Mouse (Mus musculus) frontal cortex, postnatal 36 days (tissue): Measurements from ENCODE around the gene Chrne.
A peak's percentile ranks its signal among the peaks of the same experiment; 100 is the strongest.

Experiments
- DNase-seq, 2 experiments: peaks; one replicate each; pipeline ENCODE4 v3.0.0; 2022; ENCODE audit warnings: low spot score in 2 of 2

The Chrne gene

GRCm38 (mm10) chr11:70652029-70652883 is 33.2 kb upstream of the Chrne start:
- no peak for DNase-seq

- DNase-seq: no peak
Measured at GRCm38 (mm10) chr11:70651391-70651790, 32.4 kb upstream of the Chrne start.

- no peak for DNase-seq
Measured at GRCm38 (mm10) chr11:70650322-70651175, 31.5 kb upstream of the Chrne start.

- no peak for DNase-seq
Measured at GRCm38 (mm10) chr11:70649185-70649734, 30.2 kb upstream of the Chrne start.

GRCm38 (mm10) chr11:70648512-70648911 is 29.5 kb upstream of the Chrne start:
- no peak for DNase-seq

- DNase-seq: no peak
Measured at GRCm38 (mm10) chr11:70647716-70648420, 28.9 kb upstream of the Chrne start.

- DNase-seq: peak; percentile 95 to 97
Measured at GRCm38 (mm10) chr11:70646691-70647650, 28.0 kb upstream of the Chrne start, which contains the start of the genes Rnf167 and Slc25a11. Gene Rnf167 (plus strand): TSS chr11:70647235. Gene Slc25a11 (minus strand): TSS chr11:70647479.

GRCm38 (mm10) chr11:70646259-70646555 is 27.2 kb upstream of the Chrne start:
- no peak for DNase-seq

- no peak for DNase-seq
Measured at GRCm38 (mm10) chr11:70645461-70646258, 26.6 kb upstream of the Chrne start.

GRCm38 (mm10) chr11:70644564-70645103 is 25.6 kb upstream of the Chrne start:
- no peak for DNase-seq

GRCm38 (mm10) chr11:70643051-70643450 is 24.0 kb upstream of the Chrne start:
- DNase-seq: no peak

GRCm38 (mm10) chr11:70641241-70641640 is 22.2 kb upstream of the Chrne start:
- DNase-seq: no peak

- no peak for DNase-seq
Measured at GRCm38 (mm10) chr11:70639976-70640375, 21.0 kb upstream of the Chrne start.

GRCm38 (mm10) chr11:70638714-70639278 is 19.8 kb upstream of the Chrne start, which contains the start of gene Gp1ba:
Gene Gp1ba (plus strand): TSS chr11:70639122.
- DNase-seq: no peak

GRCm38 (mm10) chr11:70638293-70638692 is 19.3 kb upstream of the Chrne start:
- no peak for DNase-seq

GRCm38 (mm10) chr11:70637764-70638163 is 18.7 kb upstream of the Chrne start:
- no peak for DNase-seq

GRCm38 (mm10) chr11:70635601-70636000 is 16.6 kb upstream of the Chrne start:
- DNase-seq: no peak

GRCm38 (mm10) chr11:70630129-70630528 is 11.1 kb upstream of the Chrne start:
- DNase-seq: no peak

GRCm38 (mm10) chr11:70629557-70629956 is 10.5 kb upstream of the Chrne start:
- DNase-seq: no peak
